Mouse (Mus musculus) cerebellum, adult 9-10 months (tissue): ENCODE results near the gene Brinp3.
"Not testable (repeated sequence)": the region's sequence is repeated elsewhere in the genome, so short reads cannot be mapped to it uniquely, and the experiment has no call there.

Experiments
- DNase-seq: peaks from one replicate; pipeline ENCODE4 v3.0.0; 2022

Brinp3 gene

GRCm38 (mm10) chr1:146494681-146495331, at the start of gene Brinp3:
Brinp3 (plus strand) TSS chr1:146494760.
- peak; percentile 66 for DNase-seq

GRCm38 (mm10) chr1:146494221-146494620, 339 bp upstream of the Brinp3 start:
- DNase-seq = peak; percentile 74

- peak; percentile 65 for DNase-seq
Observed at GRCm38 (mm10) chr1:146495386-146495785, 826 bp downstream of the Brinp3 start.

GRCm38 (mm10) chr1:146497381-146498081, 3.0 kb downstream of the Brinp3 start:
- peak; percentile 75 for DNase-seq

GRCm38 (mm10) chr1:146498085-146498779, 3.7 kb downstream of the Brinp3 start:
- peak; percentile 69 for DNase-seq

GRCm38 (mm10) chr1:146498780-146499114, 4.2 kb downstream of the Brinp3 start:
- DNase-seq = no peak

- no peak for DNase-seq
Observed at GRCm38 (mm10) chr1:146515377-146515776, 20.8 kb downstream of the Brinp3 start.

GRCm38 (mm10) chr1:146523727-146524573, 29.4 kb downstream of the Brinp3 start:
- DNase-seq = no peak

GRCm38 (mm10) chr1:146528572-146528971, 34.0 kb downstream of the Brinp3 start:
- no peak for DNase-seq

GRCm38 (mm10) chr1:146546847-146547428, 52.4 kb downstream of the Brinp3 start:
- DNase-seq = no peak

- DNase-seq = no peak
Observed at GRCm38 (mm10) chr1:146556982-146557381, 62.4 kb downstream of the Brinp3 start.

GRCm38 (mm10) chr1:146562144-146562543, 67.6 kb downstream of the Brinp3 start:
- DNase-seq = no peak

- no peak for DNase-seq
Observed at GRCm38 (mm10) chr1:146584181-146584580, 89.6 kb downstream of the Brinp3 start.

GRCm38 (mm10) chr1:146632895-146633294, 138.3 kb downstream of the Brinp3 start:
- no peak for DNase-seq

GRCm38 (mm10) chr1:146657214-146657613, 162.7 kb downstream of the Brinp3 start:
- DNase-seq = peak; percentile 72

- DNase-seq = peak; percentile 7
Observed at GRCm38 (mm10) chr1:146700724-146701123, 206.2 kb downstream of the Brinp3 start.

- no peak for DNase-seq
Observed at GRCm38 (mm10) chr1:146719556-146719955, 225.0 kb downstream of the Brinp3 start.

- not testable (repeated sequence) for DNase-seq
Observed at GRCm38 (mm10) chr1:146724784-146725513, 230.4 kb downstream of the Brinp3 start.

- DNase-seq = no peak
Observed at GRCm38 (mm10) chr1:146751066-146751465, 256.5 kb downstream of the Brinp3 start.

- no peak for DNase-seq
Observed at GRCm38 (mm10) chr1:146783259-146783658, 288.7 kb downstream of the Brinp3 start.

- no peak for DNase-seq
Observed at GRCm38 (mm10) chr1:146787236-146787635, 292.7 kb downstream of the Brinp3 start.

GRCm38 (mm10) chr1:146792826-146793225, 298.3 kb downstream of the Brinp3 start:
- DNase-seq = peak; percentile 38
